19 mouse cellular contexts compared by ENCODE assay signal in the genomic region with DNA sequence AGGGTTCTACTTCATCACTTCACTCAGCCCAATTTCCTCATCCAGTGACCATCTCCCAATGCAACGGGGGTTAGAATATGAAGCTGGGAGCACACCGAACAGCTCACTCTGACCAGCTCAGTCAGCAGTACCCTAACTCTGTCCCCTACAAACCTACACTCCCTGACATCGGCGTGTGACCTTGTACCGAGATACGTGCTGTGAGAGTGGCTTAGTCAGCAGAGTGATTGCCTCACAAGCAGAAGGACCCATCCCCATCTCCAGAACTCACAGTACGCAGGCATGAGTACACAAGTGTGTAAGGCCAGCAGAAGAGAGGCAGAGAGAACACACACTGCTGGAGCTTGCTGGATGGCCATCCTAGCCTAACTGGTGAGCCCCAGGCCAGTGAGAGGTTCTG. TPM values are rescaled to one million over a fixed set of nuclear protein-coding genes. Genes with fewer than 3 reads are reported as not detected.
DNase-seq lines count a peak whose midpoint lies in the region; ATAC-seq and TF ChIP-seq lines count a peak whose summit lies in the region.
"Had no signal": no experiment of that assay in that cellular context is flagged by ENCODE, and none has a peak within 500 bp of the region (broad histone marks: within the 10 kb centered on the region; RNA-seq: fewer than 3 reads in every experiment).

No protein-coding gene starts in this region.

- H3K9ac ChIP-seq in kidney, embryonic 16.5 days (replicated peaks; ENCODE audit: low read length), result no peak overlapping the region
- H3K9ac ChIP-seq: embryonic facial prominence, embryonic 12.5 days; forebrain, embryonic 15.5 days; heart, embryonic 13.5 days had no signal

- DNase-seq in adrenal gland, adult (ENCODE audit: inconsistent age in 2 of 2, low spot score in 1 of 2), result peak; percentile 63 to 65
- no peak for DNase-seq in adrenal gland, postnatal 4 days (ENCODE audit: low spot score in 2 of 2)
- no peak for DNase-seq in cerebellum, adult 2 months
- no peak for DNase-seq in cerebellum, postnatal 36 days
- DNase-seq in kidney, adult 9 months, result no peak
- DNase-seq in testis, postnatal 10 days (ENCODE audit: low spot score), result no peak
- DNase-seq: cerebellum, adult 8-10 months; cerebellum, postnatal 14 days; gastrocnemius, postnatal 36 days; heart, adult 11 months; heart, postnatal 36 days had no signal

- no peaks in the 10 kb centered on the region for H3K9me3 ChIP-seq in kidney, embryonic 16.5 days (ENCODE audit: low read length)
- H3K9me3 ChIP-seq: embryonic facial prominence, embryonic 12.5 days; forebrain, embryonic 15.5 days; G1E; heart, embryonic 13.5 days had no signal

- H3K27me3 ChIP-seq in cerebellum, adult 2 months (ENCODE audit: control insufficient read depth, insufficient read depth, low read length), result no peaks in the 10 kb centered on the region
- H3K27me3 ChIP-seq in kidney, embryonic 16.5 days (ENCODE audit: insufficient read depth, low read length), result no peaks in the 10 kb centered on the region
- no peaks in the 10 kb centered on the region for H3K27me3 ChIP-seq in testis, adult 2 months (ENCODE audit: control insufficient read depth, insufficient read depth, low read length)
- H3K27me3 ChIP-seq: embryonic facial prominence, embryonic 12.5 days; forebrain, embryonic 15.5 days; heart, embryonic 13.5 days had no signal

- WGBS in cerebellum, adult 2 months, result 72% methylated on average over 7 of the region's 7 CpGs
- WGBS in kidney, embryonic 16.5 days, result 92% methylated on average over 7 of the region's 7 CpGs

- peaks cover 81% of the 10 kb centered on the region for H3K4me1 ChIP-seq in cerebellum, adult 2 months (ENCODE audit: control insufficient read depth, insufficient read depth, low read length)
- H3K4me1 ChIP-seq in kidney, embryonic 16.5 days (ENCODE audit: insufficient read depth, low read length), result peaks cover 34% of the 10 kb centered on the region
- no peaks in the 10 kb centered on the region for H3K4me1 ChIP-seq in testis, adult 2 months (ENCODE audit: control insufficient read depth, insufficient read depth, low read length)

- H3K4me3 ChIP-seq in cerebellum, adult 2 months (replicated peaks; ENCODE audit: insufficient read depth, low read depth, low read length), result no peak overlapping the region
- H3K4me3 ChIP-seq in kidney, embryonic 16.5 days (ENCODE audit: low read length), result no peak overlapping the region
- no peak overlapping the region for H3K4me3 ChIP-seq in testis, adult 2 months (ENCODE audit: control insufficient read depth, low read depth, low read length)
- H3K4me3 ChIP-seq: embryonic facial prominence, embryonic 12.5 days; forebrain, embryonic 15.5 days; heart, embryonic 13.5 days had no signal

- ATAC-seq in kidney, embryonic 16.5 days (ENCODE audit: low FRiP score, low TSS enrichment), result no peak
- ATAC-seq: CD4-positive, CD25-positive, alpha-beta regulatory T cell, adult 4 months; forebrain, embryonic 15.5 days; hindbrain, postnatal 0 days had no signal

- TF ChIP-seq CTCF in cerebellum, adult 2 months (IDR thresholded peaks at IDR 0.05; ENCODE audit: borderline replicate concordance, insufficient read depth, low read depth, low read length), result no peak
- TF ChIP-seq CTCF in testis, adult 2 months (IDR thresholded peaks at IDR 0.05; ENCODE audit: control insufficient read depth, insufficient read depth, insufficient replicate concordance, low read depth, low read length), result no peak

- no peak overlapping the region for H3K4me2 ChIP-seq in kidney, embryonic 16.5 days (replicated peaks; ENCODE audit: low read depth, low read length)
- H3K4me2 ChIP-seq: embryonic facial prominence, embryonic 12.5 days; forebrain, embryonic 15.5 days; heart, embryonic 13.5 days had no signal

- H3K36me3 ChIP-seq in kidney, embryonic 16.5 days (ENCODE audit: insufficient read depth, low read length), result no peaks in the 10 kb centered on the region
- H3K36me3 ChIP-seq in testis, adult 2 months (ENCODE audit: control insufficient read depth, insufficient read depth, low read length), result no peaks in the 10 kb centered on the region
- H3K36me3 ChIP-seq: embryonic facial prominence, embryonic 12.5 days; forebrain, embryonic 15.5 days; G1E; heart, embryonic 13.5 days had no signal

- H3K27ac ChIP-seq in cerebellum, adult 2 months (ENCODE audit: insufficient read depth, low read length), result peak overlapping the region; percentile 14; the same call in 1 of the 2 replicates
- peak overlapping the region; percentile 85 for H3K27ac ChIP-seq in kidney, embryonic 16.5 days (ENCODE audit: low read length)
- no peak overlapping the region for H3K27ac ChIP-seq in testis, adult 2 months (ENCODE audit: control insufficient read depth, insufficient read depth, low read depth, low read length)
- H3K27ac ChIP-seq: embryonic facial prominence, embryonic 12.5 days; forebrain, embryonic 15.5 days had no signal

- no peak for TF ChIP-seq POLR2A in cerebellum, adult 2 months (IDR thresholded peaks at IDR 0.05; ENCODE audit: borderline replicate concordance, insufficient read depth, low read length)
- 0 out of 2 replicates have a peak, but pooled peaks have one; percentile 21 for TF ChIP-seq POLR2A in testis, adult 2 months (IDR thresholded peaks at IDR 0.05; ENCODE audit: control insufficient read depth, low read depth, low read length)

RNA-seq across cellular contexts. Expression of a gene that starts 21.7 kb away (rescaled TPM):
- total RNA-seq in adrenal gland, postnatal 4 days (2021), result 10 to 100 TPM; 28.4 to 32.6 TPM
- 210 and 244 TPM in 2 replicates for polyA plus RNA-seq in cerebellum, adult 2 months (2012; rRNA removed)
- polyA plus RNA-seq in kidney, embryonic 16.5 days (2015; fragmentation: Nextera tagmentation; extraction: Ambion mirVana), result 19.9 and 22.1 TPM in 2 replicates
- polyA plus RNA-seq in testis, adult 2 months (2012; rRNA removed), result 2.9 and 3.3 TPM in 2 replicates
- polyA plus RNA-seq: G1E had no signal

Comparison
In these comparisons a context has a peak if more than half of its experiments do, and no peak if none do; other contexts are left out.
1. DNase-seq: peak in adrenal gland, adult (2 of 2); none in adrenal gland, postnatal 4 days (0 of 2), cerebellum, adult 2 months (0 of 2), cerebellum, postnatal 36 days (0 of 2), kidney, adult 9 months (single experiment) and testis, postnatal 10 days (single experiment).